Mouse (Mus musculus): Measurements from ENCODE around the gene Cfap299.
"Not testable (repeated sequence)": the region's sequence is repeated elsewhere in the genome, so short reads cannot be mapped to it uniquely, and the experiment has no call there.

Gene Cfap299

GRCm38 (mm10) chr5:98523050-98523449 is 193.9 kb downstream of the Cfap299 start:
- DNase-seq (ENCODE audit: low read depth, low spot score), result no peak

DNA sequence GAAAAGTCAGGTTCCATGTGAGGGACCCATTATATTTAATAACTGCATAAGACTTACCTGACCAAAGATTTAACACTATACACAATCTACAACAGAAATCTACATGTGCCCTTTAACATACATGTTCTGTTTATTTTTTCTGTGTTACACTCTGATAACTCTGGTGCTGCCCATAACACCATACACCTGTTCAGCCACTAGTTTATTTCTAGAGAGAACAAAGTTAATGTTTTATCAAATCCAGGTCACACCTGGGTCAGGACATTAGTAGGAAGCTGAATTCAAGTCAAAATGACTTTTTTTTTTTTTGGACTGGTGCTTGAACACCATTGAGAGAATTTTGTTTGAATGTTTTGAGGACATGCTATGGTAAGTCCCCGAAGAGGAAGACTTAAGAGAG is 194.7 kb downstream of the Cfap299 start:
- DNase-seq (ENCODE audit: low read depth, low spot score), result no peak

DNA sequence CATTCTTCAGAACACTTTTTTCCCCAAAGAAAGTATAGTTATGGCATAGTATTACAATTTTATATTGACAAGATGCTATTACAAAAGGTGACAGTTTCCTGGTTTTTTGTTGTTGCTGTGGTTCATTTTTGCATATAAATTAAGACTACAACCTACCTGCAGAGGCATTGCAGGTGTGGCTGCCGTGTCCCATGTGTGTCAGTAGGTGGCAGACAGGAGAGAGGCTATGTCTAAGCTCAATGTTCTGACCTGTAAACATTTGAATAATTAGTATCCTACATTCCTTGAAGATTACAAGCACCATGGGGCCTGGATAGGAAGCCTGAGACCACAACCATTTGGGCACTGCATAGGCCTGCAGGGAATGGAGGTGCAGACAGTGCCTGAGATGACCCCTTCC is 212.2 kb downstream of the Cfap299 start:
- no peak for DNase-seq (ENCODE audit: low read depth, low spot score)

- no peak for DNase-seq (ENCODE audit: low read depth, low spot score)
These were observed 221.2 kb downstream of the Cfap299 start for GRCm38 (mm10) chr5:98550285-98550684.

DNA sequence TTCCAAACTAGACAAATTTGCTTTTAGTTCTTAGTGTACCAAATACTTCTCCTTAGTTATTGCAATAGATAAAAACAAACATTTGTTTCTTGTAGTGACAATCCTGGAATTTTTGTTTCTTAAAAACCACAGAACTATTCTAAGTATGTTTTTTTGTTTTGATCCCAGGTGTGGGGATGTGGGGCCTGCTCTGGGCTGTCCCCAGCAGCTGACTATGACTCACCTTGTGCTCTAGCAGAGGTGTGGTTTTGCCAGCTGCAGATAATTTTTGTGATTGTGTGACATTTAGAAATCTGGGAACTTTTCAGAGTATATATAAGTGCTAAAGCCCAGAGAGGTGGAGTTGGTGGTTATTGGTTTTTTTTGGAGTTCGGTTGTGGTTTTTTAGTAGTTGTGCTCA is 221.8 kb downstream of the Cfap299 start:
- DNase-seq (ENCODE audit: low read depth, low spot score), result no peak

GRCm38 (mm10) chr5:98552395-98552794 is 223.3 kb downstream of the Cfap299 start, which contains the start of gene Gm11111:
Gene Gm11111, plus strand, starts transcription at chr5:98552695.
- DNase-seq (ENCODE audit: low read depth, low spot score), result no peak

GRCm38 (mm10) chr5:98552811-98553601 is 223.9 kb downstream of the Cfap299 start:
- DNase-seq (ENCODE audit: low read depth, low spot score), result no peak

GRCm38 (mm10) chr5:98561301-98561700 is 232.2 kb downstream of the Cfap299 start:
- no peak for DNase-seq (ENCODE audit: low read depth, low spot score)

DNA sequence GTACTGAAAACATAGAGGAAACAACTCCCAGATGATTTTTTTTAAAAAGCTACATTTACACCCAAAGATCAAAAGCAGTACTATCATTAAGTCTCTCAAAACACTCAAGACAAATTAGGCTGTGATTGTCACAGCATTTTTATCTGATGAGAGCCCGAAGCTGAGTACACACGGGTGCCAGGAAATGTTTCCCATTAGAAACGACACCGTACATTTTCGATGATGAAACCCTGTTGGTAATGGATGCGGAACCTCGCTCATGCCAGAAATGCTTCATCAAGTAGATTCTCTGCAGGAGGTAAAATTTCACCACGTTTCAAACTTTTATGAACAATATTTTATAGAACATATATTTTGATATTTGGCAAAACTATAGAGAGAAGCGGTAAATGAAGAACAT is 233.7 kb downstream of the Cfap299 start:
- DNase-seq (ENCODE audit: low read depth, low spot score), result no peak

GRCm38 (mm10) chr5:98563801-98564200 is 234.7 kb downstream of the Cfap299 start:
- DNase-seq (ENCODE audit: low read depth, low spot score), result no peak

DNA sequence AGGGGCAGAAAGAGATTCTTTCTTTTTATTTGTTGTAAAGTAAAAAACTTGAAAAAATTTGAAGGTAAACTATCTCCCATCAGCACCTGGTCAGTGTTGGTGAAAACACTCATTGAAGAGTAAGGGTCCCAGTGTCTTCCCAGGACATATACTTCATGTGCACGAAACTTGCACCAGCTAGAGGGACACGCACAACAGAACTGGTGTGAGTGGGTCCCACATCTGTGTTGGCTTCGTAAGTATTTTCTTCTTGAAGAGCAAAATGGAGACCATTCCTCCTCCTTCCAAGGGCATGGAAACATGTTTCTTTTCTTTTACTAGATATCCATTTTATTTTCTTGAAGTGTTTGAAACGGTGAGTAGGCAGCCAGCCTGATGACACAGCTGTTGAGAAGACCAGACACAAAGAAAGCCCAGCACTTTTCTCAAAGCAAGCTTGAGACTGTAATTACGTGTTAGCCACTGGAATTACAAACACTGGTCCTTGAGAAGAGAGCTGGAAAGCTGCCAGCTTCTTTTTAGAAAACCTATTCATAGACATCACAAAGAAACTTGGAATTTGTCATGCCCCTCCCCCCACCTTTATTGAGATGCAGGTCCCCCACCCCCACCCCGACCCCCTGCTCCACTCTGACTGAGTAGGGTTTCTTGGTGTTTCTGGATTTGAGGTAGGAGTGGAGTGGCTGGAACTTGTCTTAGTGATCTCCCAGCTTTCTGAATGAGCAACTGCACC is 237.5 kb downstream of the Cfap299 start:
- DNase-seq (ENCODE audit: low read depth, low spot score), result no peak

- DNase-seq (ENCODE audit: low read depth, low spot score), result no peak
These were observed 239.4 kb downstream of the Cfap299 start for GRCm38 (mm10) chr5:98568481-98568880.

GRCm38 (mm10) chr5:98569029-98569513 is 240.0 kb downstream of the Cfap299 start:
- no peak for DNase-seq (ENCODE audit: low read depth, low spot score)

- DNase-seq (ENCODE audit: low read depth, low spot score), result no peak
These were observed 243.3 kb downstream of the Cfap299 start for GRCm38 (mm10) chr5:98572392-98572791.

DNA sequence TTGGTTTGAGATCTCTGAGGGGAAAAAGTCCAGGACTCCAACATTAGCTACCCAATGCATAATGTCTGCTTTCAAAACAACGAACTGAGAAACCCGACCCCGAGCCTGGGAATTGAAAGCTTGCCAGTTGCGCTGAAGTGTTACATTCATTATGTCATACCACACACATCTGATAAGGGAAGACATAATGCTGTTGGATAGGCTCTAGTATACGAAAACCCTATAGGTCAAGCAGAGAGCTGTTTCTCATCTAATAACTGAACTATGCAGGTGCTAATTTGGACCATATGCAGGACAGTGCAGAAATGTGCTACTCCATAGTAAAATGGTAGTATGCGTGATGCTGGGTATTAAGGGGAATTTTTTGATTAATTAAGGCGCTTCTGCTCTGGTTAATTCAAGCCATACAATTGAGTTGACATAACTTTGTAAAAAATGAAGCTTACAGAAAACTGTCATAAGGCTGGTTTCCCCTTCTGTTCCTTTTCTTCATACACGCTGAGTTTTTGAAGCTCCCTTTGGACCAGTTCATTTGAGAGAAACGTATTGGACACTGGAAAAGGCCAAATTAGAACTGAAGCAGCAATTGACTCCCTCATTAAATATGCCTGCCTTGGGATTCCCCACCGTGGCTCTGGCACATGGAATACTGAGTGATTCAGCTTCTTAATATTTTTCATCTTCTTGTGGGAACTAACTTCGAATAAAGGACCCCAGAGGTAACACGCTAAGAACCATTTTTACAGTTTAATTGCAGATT is 245.8 kb downstream of the Cfap299 start:
- no peak for DNase-seq (ENCODE audit: low read depth, low spot score)

DNA sequence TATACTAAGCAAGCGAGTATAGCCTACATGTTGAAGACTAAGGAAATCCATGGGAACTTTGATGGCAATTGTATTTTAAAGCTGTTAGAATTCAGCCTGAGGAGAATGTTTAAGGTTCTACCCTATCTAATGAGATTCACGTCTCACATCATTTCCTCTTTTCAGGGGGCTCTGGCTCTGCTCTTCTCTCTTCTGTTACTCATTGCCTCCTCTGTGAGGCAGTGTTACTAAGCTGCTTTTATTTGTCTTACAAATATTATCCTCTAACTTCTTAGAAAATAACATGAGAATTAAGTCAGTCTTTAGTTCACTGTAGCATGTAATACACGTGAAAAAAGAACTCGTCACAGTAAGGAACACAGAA is 246.3 kb downstream of the Cfap299 start:
- DNase-seq (ENCODE audit: low read depth, low spot score), result no peak

DNA sequence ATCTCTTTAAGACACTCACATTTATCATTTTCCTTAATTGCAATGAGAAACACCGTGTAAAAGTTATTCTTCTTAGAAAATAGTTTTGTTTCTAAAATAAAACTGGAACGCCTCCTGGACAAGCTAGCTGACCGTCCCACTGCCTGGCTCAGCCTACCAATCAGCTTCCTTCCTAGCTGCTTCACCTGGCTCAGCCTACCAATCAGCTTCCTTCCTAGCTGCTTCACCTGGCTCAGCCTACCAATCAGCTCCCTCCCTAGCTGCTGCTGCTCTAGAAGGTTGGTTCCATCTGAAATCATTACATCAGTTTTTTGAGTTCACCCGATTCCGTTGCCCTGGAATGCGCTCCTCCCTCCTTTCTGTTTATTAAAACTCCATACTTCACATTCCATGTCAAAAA is 247.4 kb downstream of the Cfap299 start:
- DNase-seq (ENCODE audit: low read depth, low spot score), result not testable (repeated sequence)

DNA sequence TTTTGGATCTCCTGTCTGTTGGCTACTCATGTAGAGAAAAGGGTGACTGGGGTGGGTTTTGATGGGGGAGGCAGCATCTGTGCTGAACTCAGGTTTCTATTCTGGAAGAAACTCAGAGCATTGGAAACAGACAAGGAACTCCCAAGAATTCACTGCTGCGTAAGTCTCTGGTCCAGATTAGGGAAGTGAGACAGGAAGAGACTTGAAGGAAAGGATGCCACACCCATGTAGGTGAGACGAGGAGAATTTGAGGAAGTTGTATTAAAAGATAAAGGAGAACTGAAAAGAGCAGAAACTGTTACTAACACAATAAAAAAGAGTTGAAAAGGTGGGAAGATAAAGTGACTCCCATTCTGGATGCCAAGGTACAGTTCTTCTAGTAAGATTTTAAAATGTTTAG is 249.3 kb downstream of the Cfap299 start:
- no peak for DNase-seq (ENCODE audit: low read depth, low spot score)

- no peak for DNase-seq (ENCODE audit: low read depth, low spot score)
These were observed 251.7 kb downstream of the Cfap299 start for GRCm38 (mm10) chr5:98580811-98581210.

GRCm38 (mm10) chr5:98582051-98582450 is 252.9 kb downstream of the Cfap299 start:
- DNase-seq (ENCODE audit: low read depth, low spot score), result no peak

DNA sequence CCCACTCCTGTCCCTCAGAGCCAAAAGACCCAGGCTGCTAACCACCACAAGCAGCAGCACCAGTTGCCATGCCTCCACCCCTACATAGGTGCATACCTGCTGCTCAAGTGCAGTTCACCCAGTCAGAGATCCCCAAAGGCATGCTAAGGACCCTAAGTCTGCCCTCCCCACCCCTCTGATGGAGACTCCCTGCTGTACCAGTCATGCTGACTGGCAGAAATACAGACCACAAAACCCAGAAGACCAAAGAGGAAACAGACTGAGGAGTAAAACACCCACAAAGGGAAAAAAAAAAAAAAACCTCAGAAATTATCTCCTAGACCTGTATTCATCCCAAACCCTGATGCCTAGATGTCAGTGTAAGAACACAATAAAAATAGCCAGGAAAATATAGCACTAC is 256.8 kb downstream of the Cfap299 start:
- DNase-seq (ENCODE audit: low read depth, low spot score), result no peak

DNA sequence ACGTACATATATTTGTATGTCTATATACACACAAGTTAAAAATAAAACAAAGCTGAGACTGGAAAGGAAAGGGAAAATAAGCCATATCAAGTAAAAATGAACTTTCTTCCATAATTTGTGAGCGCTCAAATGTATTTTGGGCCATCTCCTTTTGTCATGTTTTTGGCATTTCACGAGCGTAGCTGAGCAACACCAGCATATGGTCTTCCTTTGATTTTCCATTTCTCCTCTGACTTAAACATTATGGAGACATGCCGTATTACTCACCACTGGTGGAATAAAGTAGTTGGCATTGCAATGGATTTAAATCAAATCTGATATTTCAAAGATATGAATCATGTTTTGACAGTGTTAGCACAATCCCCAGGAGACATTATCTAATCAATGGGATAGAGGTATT is 284.4 kb downstream of the Cfap299 start:
- DNase-seq (ENCODE audit: low read depth, low spot score), result no peak
